8 mouse cellular contexts compared by ENCODE assay signal in genomic region chr7:99304949-99305372, GRCm38 (mm10). TPM values are rescaled to one million over a fixed set of nuclear protein-coding genes. Genes with fewer than 3 reads are reported as not detected.
DNase-seq lines count a peak whose midpoint lies in the region; ATAC-seq and TF ChIP-seq lines count a peak whose summit lies in the region.

No protein-coding gene starts in this region.

- 45% methylated on average over 5 of the region's 5 CpGs for WGBS in embryonic facial prominence, embryonic 14.5 days
- 46% methylated on average over 5 of the region's 5 CpGs for WGBS in heart, postnatal 0 days
- 53% methylated on average over 5 of the region's 5 CpGs for WGBS in midbrain, embryonic 13.5 days

- no peak overlapping the region for H3K4me2 ChIP-seq in embryonic facial prominence, embryonic 14.5 days (ENCODE audit: low read depth, low read length)
- no peak overlapping the region for H3K4me2 ChIP-seq in heart, postnatal 0 days (ENCODE audit: low read depth, low read length)
- H3K4me2 ChIP-seq in midbrain, embryonic 13.5 days (replicated peaks): no peak overlapping the region

- peak; percentile 30 for ATAC-seq in embryonic facial prominence, embryonic 14.5 days (ENCODE audit: low read depth)
- ATAC-seq in heart, postnatal 0 days (ENCODE audit: insufficient read depth, low read depth): peak; percentile 40; the same call in 1 of the 2 replicates
- peak; percentile 46 for ATAC-seq in midbrain, embryonic 13.5 days
- ATAC-seq in monocyte, adult 5-6 weeks (replicated peaks; ENCODE audit: insufficient number of reproducible peaks, low FRiP score, low TSS enrichment, poor library complexity, severe bottlenecking): no peak

- H3K27me3 ChIP-seq in embryonic facial prominence, embryonic 14.5 days (replicated peaks; ENCODE audit: control insufficient read depth, insufficient read depth, low read length): no peaks in the 10 kb centered on the region
- no peaks in the 10 kb centered on the region for H3K27me3 ChIP-seq in heart, postnatal 0 days (ENCODE audit: control insufficient read depth, insufficient read depth, low read length)
- no peaks in the 10 kb centered on the region for H3K27me3 ChIP-seq in midbrain, embryonic 13.5 days

- DNase-seq in 416B (ENCODE audit: low read depth): peak; percentile 74
- peak; percentile 97 for DNase-seq in adrenal gland, adult 2 months
- peak; percentile 59 for DNase-seq in embryonic facial prominence, embryonic 14.5 days (ENCODE audit: low spot score)
- DNase-seq in heart, postnatal 0 days (ENCODE audit: low spot score): peak; percentile 27
- peak; percentile 41 to 50 for DNase-seq in layer of hippocampus, postnatal 36 days
- peak; percentile 74 for DNase-seq in urinary bladder, postnatal 14 days (ENCODE audit: low spot score)

- peaks cover 9% of the 10 kb centered on the region; the same call in 1 of the 2 replicates for H3K4me1 ChIP-seq in embryonic facial prominence, embryonic 14.5 days (ENCODE audit: control insufficient read depth, insufficient read depth, low read length)
- peaks cover 17% of the 10 kb centered on the region for H3K4me1 ChIP-seq in heart, postnatal 0 days (ENCODE audit: control insufficient read depth, insufficient read depth)
- H3K4me1 ChIP-seq in midbrain, embryonic 13.5 days (replicated peaks): peaks cover 91% of the 10 kb centered on the region

- H3K9ac ChIP-seq in embryonic facial prominence, embryonic 14.5 days (ENCODE audit: low read depth, low read length): no peak overlapping the region
- H3K9ac ChIP-seq in heart, postnatal 0 days (replicated peaks; ENCODE audit: low read depth, low read length): no peak overlapping the region
- H3K9ac ChIP-seq in midbrain, embryonic 13.5 days (replicated peaks): no peak overlapping the region

- no peak for TF ChIP-seq CTCF in heart, postnatal 0 days (IDR thresholded peaks at IDR 0.05; ENCODE audit: low read depth)

- H3K27ac ChIP-seq in embryonic facial prominence, embryonic 14.5 days (replicated peaks; ENCODE audit: low read depth, low read length): no peak overlapping the region
- H3K27ac ChIP-seq in heart, postnatal 0 days (ENCODE audit: low read depth): no peak overlapping the region
- peak overlapping the region; percentile 86 for H3K27ac ChIP-seq in midbrain, embryonic 13.5 days

- no peaks in the 10 kb centered on the region for H3K9me3 ChIP-seq in embryonic facial prominence, embryonic 14.5 days (ENCODE audit: control insufficient read depth, low read length)
- no peaks in the 10 kb centered on the region for H3K9me3 ChIP-seq in heart, postnatal 0 days (replicated peaks; ENCODE audit: control insufficient read depth, low read length)
- H3K9me3 ChIP-seq in midbrain, embryonic 13.5 days: no peaks in the 10 kb centered on the region

- no peaks in the 10 kb centered on the region for H3K36me3 ChIP-seq in embryonic facial prominence, embryonic 14.5 days (ENCODE audit: control insufficient read depth, insufficient read depth, low read length)
- no peaks in the 10 kb centered on the region for H3K36me3 ChIP-seq in heart, postnatal 0 days (replicated peaks; ENCODE audit: control insufficient read depth, insufficient read depth, low read length)
- H3K36me3 ChIP-seq in midbrain, embryonic 13.5 days: 0 out of 2 replicates have a peak, but pooled peaks cover 2% of the 10 kb centered on the region

- TF ChIP-seq EP300 in heart, postnatal 0 days (IDR thresholded peaks at IDR 0.05; ENCODE audit: low read depth): no peak

- H3K4me3 ChIP-seq in embryonic facial prominence, embryonic 14.5 days (ENCODE audit: low read depth, low read length): no peak overlapping the region
- H3K4me3 ChIP-seq in heart, postnatal 0 days (ENCODE audit: low read depth, low read length): no peak overlapping the region
- no peak overlapping the region for H3K4me3 ChIP-seq in midbrain, embryonic 13.5 days (replicated peaks)

RNA-seq across cellular contexts. Expression of gene Map6, which starts 37.7 kb away (rescaled TPM):
- 10 to 100 TPM in 1 of 2 experiments, 1 to 10 TPM in 1; 7.5 to 10.2 TPM for total RNA-seq in adrenal gland, adult 2 months (2021)
- 4.9 and 7.0 TPM in 2 replicates for polyA plus RNA-seq in adrenal gland, adult 2 months (2012; rRNA removed)
- 9.6 and 10.2 TPM in 2 replicates for polyA plus RNA-seq in embryonic facial prominence, embryonic 14.5 days (2014; fragmentation: Nextera tagmentation; extraction: Ambion mirVana)
- total RNA-seq in heart, postnatal 0 days (2014; rRNA removed; ENCODE audit: low replicate concordance): 1.5 and 3.7 TPM in 2 replicates
- 1.8 and 2.5 TPM in 2 replicates for polyA plus RNA-seq in heart, postnatal 0 days (2015; fragmentation: Nextera tagmentation; extraction: Ambion mirVana)
- 100 to 1,000 TPM; 102 to 105 TPM for total RNA-seq in layer of hippocampus, postnatal 36 days (2021)
- polyA plus RNA-seq in midbrain, embryonic 13.5 days (2015; fragmentation: Nextera tagmentation; extraction: Ambion mirVana): 102 and 106 TPM in 2 replicates
- total RNA-seq in monocyte, adult 5-6 weeks (2017): 0.78 to 1.5 TPM in 2 of 3 replicates, not detected in the other

RNA-seq across cellular contexts. Expression of gene Serpinh1, which starts 48.1 kb away (rescaled TPM):
- 100 to 1,000 TPM; 276 to 356 TPM for total RNA-seq in adrenal gland, adult 2 months (2021)
- polyA plus RNA-seq in adrenal gland, adult 2 months (2012; rRNA removed): 358 and 377 TPM in 2 replicates
- 918 and 945 TPM in 2 replicates for polyA plus RNA-seq in embryonic facial prominence, embryonic 14.5 days (2014; fragmentation: Nextera tagmentation; extraction: Ambion mirVana)
- 811 and 864 TPM in 2 replicates for total RNA-seq in heart, postnatal 0 days (2014; rRNA removed; ENCODE audit: low replicate concordance)
- 522 and 571 TPM in 2 replicates for polyA plus RNA-seq in heart, postnatal 0 days (2015; fragmentation: Nextera tagmentation; extraction: Ambion mirVana)
- 10 to 100 TPM; 25.7 to 34.6 TPM for total RNA-seq in layer of hippocampus, postnatal 36 days (2021)
- 244 and 284 TPM in 2 replicates for polyA plus RNA-seq in midbrain, embryonic 13.5 days (2015; fragmentation: Nextera tagmentation; extraction: Ambion mirVana)
- not detected in 3 replicates for total RNA-seq in monocyte, adult 5-6 weeks (2017)

Comparison
In these comparisons a context has a peak if more than half of its experiments do, and no peak if none do; other contexts are left out.
1. DNase-seq: peak in every context shown above with its lines; median percentile 97 in adrenal gland, adult 2 months; 74 in 416B; 74 in urinary bladder, postnatal 14 days; 59 in embryonic facial prominence, embryonic 14.5 days; 46 in layer of hippocampus, postnatal 36 days; 27 in heart, postnatal 0 days.
2. RNA of gene Map6, which starts 37.7 kb away (total RNA-seq): 102 to 105 TPM in layer of hippocampus, postnatal 36 days; 7.5 to 10.2 TPM in adrenal gland, adult 2 months, 1.5 to 3.7 TPM in heart, postnatal 0 days and 0.78 to 1.5 TPM in monocyte, adult 5-6 weeks; every median in the first group is over 4 times any median in the second.
3. RNA of gene Serpinh1, which starts 48.1 kb away (total RNA-seq): 811 to 864 TPM in heart, postnatal 0 days, 276 to 356 TPM in adrenal gland, adult 2 months and 25.7 to 34.6 TPM in layer of hippocampus, postnatal 36 days; not detected in monocyte, adult 5-6 weeks; every median in the first group is over 10 times any median in the second.